Mouse (Mus musculus): ENCODE data around the gene Nudt14.

DNA sequence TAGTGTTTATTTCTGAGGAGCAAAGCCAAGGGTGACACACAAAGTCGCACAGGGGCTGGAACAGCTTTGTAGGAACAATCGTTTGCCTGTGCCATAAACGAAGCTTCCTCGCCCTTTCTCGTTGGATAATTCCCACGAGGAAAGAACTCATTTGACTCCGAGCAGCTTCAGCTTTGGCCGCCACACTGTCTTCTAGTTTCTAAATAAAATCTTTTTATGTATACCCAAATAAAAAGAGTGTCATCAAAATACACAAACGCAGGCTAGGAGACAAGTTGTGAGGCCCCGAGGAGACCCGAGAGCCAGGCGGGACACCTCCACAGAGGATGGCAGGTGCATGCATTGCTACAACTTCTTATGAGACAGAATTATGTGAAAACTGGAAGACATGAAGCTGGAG lies 43.6 kb downstream of the Nudt14 start:
- TF ChIP-seq CTCF (IDR thresholded peaks at IDR 0.05; ENCODE audit: low read depth): no peak
- TF ChIP-seq EP300 (IDR thresholded peaks at IDR 0.05; ENCODE audit: low read depth): no peak
